Mouse (Mus musculus) adrenal gland, postnatal 4 days (tissue): Measurements from ENCODE around the gene Adgrg2. TPM values are rescaled to one million over a fixed set of nuclear protein-coding genes. Genes with fewer than 3 reads are reported as not detected.

Source experiments
- DNase-seq, 2 experiments: peaks; one replicate each; pipeline ENCODE4 v3.0.0; 2021 to 2022; ENCODE audit warnings: low spot score in 2 of 2, mixed read lengths in 2 of 2
- long read RNA-seq, 2 experiments: library from polyadenylated mRNA; stranded (forward); transcript quantifications; one replicate each; pipeline ENCODE4 v2.0.0; 2021
- total RNA-seq, 2 experiments: library from RNA; stranded (reverse); gene quantifications; 2 replicates each; pipeline ENCODE4 v1.2.3; 2021

The Adgrg2 gene
- 1 to 10 TPM; 1.9 to 3.6 TPM for total RNA-seq
- long read RNA-seq, experiment 1 = 0 reads
- long read RNA-seq, experiment 2, partial matches to known transcripts = 1 of 2 reads
- long read RNA-seq, experiment 2, other reads (novel, unspliced or antisense) = 1 of 2 reads

DNA sequence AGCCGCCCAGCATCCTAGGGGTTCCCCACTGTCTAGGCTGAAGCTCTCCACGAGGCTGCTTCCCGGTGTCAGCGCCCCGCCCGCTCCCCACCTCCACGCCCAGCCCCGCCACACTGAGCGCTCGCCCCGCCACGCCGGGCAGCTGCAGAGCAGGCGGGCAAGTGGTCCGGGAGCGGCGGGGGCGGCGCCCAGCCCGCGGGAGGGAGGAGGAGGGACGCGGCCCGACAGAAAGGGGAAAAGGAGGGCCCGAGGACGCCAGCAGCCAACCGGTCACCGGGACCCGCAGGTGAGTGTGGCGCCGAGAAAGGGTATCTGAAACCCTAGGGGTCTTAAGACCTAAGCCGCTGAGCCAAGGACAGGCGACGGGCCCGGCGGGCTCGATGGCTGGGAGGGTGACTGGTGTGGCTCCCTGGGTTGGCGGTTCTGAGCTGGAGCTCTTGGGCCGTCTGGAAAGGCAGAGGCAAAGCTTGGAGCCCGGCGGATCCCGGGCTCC is at the start of gene Adgrg2:
Gene Adgrg2, plus strand, starts transcription at position 227 of the 493 bp plus-strand sequence.
- no peak for DNase-seq

DNA sequence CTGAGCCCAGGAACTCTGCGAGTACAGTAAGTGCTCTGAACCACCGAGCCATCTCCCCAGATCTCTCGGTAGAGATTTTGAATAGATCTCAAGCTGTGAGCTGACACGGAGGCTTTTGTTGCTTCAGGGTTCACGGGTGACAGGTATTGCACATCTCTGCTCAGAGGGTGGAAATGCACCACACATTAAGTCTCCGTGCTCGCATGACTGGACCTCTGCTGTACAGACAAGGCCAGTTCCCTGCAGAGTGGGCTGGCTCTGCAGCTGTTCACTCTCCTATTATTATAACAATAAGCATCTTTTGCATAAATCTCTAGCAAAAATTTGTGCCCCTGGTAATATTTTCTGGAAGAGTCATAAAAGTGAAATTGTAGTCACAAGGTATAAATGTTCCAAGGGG is 39.5 kb upstream of the Adgrg2 start:
- DNase-seq = no peak

DNA sequence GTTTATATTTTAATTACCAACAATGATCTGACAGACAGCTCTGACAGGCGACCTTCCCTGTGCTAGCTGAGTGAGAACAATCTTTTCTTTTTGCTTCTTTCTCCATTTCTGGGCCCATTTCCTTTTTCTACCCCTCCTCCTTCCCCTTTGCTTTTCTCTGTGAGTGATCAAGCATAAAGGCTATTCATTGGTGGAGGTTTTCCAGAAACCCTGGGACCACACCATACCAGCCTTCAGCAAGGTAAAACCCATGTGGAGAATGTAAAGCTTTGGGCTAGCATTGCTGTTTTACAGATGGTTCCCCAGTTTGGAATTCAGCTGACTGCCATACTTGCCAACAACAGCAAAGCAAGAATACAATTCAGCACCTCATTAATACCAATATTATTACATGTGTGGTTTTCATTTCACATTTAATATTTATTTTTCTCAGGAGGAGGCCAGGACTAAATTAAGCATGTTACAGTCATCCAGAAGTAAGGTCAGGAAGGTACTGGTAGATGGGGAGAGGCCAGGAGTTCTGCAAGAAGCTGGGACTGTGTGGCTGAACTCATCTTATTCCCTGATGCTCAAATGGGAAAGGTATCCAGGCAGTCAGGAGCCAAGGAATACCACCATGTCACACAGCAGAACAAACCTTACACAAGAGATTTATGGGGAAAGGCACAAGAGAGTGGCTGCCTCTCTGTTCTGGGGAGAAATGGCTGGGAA is 38.4 kb upstream of the Adgrg2 start:
- no peak for DNase-seq

GRCm38 (mm10) chrX:160384748-160385501 is 5.6 kb upstream of the Adgrg2 start:
- no peak for DNase-seq

DNA sequence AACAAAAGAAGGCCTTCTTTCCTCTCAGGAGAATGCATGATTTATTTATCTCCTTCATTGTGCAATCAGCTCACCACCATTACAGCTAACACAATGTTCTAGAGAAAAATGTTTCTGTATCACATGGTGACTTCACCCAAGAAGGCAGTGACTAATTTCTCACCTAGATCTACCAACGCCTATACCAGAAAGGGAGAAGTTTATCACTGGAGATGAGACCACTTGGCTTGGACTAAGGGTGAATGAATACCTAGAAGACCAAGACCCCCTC is 5.1 kb upstream of the Adgrg2 start:
- no peak for DNase-seq

- DNase-seq = no peak
Observed at GRCm38 (mm10) chrX:160412930-160413453, 22.5 kb downstream of the Adgrg2 start.

DNA sequence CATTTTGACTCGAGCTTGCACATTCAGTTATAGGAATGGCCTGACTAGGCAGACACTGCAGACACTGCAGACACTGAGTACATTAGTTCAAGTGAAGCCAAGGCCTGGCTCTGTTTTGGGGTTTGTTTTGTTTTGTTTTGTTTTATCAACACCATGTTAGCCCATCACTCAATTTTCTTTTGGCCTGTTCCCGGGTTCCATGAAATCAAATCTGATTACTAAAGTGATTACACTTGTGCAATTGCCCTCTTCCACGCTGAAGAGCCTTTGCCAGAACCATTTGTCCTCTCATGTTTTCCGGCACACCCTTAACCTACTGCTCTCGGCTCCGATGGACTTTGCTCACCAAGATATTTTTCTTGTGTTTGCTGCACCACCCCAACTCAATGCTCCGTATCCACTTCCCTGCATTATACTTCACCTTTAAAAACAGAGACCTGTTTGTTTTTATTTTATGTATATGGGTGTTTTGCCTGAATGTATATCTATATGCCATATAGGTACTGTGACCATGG is 23.4 kb downstream of the Adgrg2 start:
- DNase-seq = no peak

GRCm38 (mm10) chrX:160418397-160418796 is 27.9 kb downstream of the Adgrg2 start:
- no peak for DNase-seq

- no peak for DNase-seq
Observed at GRCm38 (mm10) chrX:160423737-160424136, 33.2 kb downstream of the Adgrg2 start.

DNA sequence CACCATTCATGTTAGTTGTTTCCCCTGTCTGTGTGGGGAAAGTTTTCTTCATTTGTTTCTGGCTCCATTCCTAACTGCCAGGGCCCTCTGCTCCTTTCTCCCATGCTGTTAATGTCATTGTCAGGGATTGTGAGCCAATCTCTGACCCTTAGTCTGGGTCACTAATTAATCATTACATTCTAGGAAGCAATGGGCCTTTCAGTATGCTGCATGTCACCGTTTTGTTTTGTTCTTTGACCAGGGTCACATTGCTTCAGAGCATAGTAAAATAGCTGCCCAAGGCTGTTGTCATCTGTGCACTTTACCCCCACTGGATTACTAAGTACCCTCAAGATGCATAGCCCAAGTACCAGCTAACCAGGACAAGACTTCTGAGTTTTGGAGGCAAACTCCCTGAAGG is 36.0 kb downstream of the Adgrg2 start:
- no peak for DNase-seq

GRCm38 (mm10) chrX:160426930-160427329 is 36.4 kb downstream of the Adgrg2 start:
- DNase-seq = no peak

DNA sequence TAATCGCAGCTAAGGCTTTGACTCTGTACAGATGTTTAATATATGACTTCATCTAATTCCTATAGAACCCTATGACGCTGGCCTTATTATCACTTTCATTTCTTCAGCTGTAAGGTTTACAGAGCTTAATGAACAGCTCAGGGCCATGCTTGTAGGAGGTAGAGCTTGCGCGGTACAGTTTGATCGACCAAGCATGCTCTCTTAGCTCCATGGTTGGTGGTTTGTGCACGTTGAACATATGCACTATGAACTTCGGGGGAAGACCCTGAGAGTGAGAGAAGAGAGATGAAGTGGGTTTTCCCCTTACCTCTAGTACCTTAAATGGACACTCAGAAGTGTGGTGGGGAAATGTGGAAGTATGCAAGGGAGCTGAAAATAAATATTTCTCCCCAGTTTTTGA is 41.7 kb downstream of the Adgrg2 start:
- no peak for DNase-seq

GRCm38 (mm10) chrX:160441272-160441671 is 50.8 kb downstream of the Adgrg2 start:
- no peak for DNase-seq

DNA sequence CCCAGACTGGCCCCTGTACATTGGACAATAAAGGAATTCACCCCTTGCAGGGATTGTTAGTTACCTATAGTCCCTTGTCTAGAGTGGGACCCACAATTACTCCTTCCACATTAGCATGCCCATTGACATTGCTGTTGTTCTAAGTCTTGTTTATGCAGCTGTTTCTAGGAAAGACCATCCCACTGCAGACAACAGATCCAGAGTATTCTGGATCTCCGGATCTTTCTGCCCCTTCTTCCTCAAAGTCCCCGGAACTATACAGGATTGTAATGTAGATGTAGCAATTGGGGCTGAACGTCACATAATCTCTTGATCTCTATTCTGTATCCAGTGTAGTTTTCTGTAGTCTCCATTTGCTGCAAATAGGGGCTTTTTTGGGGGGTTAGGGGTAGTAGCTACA is 57.9 kb downstream of the Adgrg2 start:
- DNase-seq = no peak

- DNase-seq = no peak
Observed at GRCm38 (mm10) chrX:160449363-160449762, 58.9 kb downstream of the Adgrg2 start.

DNA sequence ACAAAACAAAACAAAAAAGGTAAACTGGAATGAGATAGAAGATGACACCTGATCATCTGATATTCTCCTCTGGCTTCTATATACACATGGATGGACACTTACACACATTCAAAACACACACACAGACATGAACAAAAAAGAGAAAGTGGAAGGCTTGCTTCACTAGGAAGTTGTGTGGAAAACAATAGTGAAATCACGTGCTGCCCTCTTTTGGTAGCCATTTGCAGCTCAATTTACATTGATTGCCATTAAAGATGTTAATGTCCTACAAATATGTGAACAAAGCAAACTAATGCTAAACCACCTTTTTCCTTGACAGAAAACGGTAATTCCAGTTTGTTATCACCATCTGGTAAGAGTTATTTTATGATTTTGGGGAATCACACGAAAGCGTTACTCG is 65.2 kb downstream of the Adgrg2 start:
- no peak for DNase-seq

DNA sequence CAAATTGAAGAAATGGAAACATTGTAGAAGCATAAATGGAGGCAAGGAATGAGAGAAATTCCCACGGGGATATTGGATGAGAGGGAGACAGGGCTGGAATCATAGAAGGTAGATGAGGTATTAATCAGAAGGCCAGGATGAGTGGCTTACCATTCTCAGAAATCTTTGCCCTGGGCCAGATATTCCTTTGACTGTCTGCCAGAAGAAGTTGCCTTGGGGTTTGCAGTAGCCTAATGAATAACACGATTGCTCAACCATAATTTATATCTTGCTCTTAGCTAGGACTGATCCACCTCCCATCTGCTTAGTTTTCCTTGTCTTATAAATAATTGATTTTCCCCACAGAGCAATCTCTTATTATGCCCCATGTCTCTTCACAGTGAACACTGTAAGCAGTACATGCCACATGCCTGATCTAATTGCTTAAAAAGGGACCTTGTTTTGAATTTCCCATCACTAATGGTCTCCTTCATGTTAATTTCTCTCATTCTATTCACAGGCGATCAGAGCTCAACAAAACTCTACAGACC is 80.8 kb downstream of the Adgrg2 start:
- DNase-seq = no peak

DNA sequence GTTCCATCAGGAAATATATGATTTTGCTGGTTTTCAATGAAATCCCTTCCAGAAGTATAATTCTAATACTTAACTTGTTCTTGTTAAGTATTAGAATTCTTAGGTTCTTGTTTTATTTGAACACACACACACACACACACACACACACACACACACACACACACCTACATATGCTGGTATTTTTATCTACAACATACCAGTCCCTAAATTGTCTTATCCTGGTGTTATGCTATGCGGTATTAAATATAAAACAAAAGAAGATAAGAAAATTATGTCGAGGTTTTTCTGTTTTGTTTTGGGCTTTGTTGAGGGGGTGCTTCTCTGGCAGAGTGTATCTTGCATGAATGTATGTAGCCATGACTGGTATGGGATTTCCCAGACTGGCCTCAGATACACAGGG is 99.3 kb downstream of the Adgrg2 start:
- DNase-seq = no peak

DNA sequence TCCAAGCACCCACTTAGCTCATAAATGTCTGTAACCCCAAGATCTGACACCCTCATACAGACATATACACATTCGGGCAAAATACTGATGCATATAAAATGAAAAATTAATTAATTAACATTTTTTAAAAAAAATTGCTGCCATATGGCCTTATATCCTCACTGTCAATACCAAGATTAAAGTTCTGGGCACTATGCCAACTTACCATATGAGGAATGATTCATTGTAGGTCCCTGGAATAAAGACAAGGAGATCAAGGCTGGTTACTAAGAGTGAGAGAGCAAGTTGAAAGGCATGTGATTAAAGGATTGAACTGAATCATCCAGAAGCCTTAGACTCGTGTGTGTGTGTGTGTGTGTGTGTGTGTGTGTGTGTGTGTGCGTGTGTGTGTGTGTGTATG is 103.8 kb downstream of the Adgrg2 start:
- no peak for DNase-seq

DNA sequence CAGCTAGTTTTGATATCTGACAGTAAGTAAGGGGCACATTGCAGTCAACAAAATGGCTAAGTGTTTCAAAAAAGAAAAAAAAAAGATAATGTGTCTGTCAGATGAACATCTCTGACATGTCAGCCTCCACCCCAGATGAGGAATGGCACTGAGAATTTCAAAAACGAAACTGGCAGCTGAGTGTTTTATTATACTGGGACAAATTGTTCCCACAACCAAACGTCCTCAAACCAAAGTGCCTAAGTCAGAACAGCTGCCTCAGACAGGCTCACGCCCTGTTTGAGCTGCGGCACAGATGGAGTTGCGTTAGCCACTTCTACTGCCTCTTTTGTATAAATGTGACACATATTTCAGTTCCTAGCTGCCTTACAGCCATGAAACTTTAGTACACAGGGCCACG is 104.4 kb downstream of the Adgrg2 start:
- no peak for DNase-seq

DNA sequence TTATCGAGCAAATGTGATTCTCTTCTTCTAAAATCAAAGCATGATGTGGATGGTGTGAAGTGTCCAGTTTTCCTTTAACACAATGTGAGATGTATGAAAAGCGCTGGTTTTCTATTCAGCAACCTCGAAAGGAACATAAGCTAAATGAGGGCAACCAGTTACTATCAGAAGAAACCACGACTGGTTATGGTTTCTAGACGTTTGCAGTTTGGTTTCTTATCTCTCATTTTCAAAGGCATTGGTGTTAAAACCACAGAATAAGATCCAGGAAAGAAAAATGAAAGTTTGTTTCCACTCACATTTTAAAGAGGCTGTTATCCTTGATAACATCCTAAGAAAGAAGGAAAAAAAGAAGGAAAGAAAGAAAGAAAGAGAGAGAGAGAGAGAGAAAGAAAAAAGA is 106.0 kb downstream of the Adgrg2 start:
- DNase-seq = no peak

DNA sequence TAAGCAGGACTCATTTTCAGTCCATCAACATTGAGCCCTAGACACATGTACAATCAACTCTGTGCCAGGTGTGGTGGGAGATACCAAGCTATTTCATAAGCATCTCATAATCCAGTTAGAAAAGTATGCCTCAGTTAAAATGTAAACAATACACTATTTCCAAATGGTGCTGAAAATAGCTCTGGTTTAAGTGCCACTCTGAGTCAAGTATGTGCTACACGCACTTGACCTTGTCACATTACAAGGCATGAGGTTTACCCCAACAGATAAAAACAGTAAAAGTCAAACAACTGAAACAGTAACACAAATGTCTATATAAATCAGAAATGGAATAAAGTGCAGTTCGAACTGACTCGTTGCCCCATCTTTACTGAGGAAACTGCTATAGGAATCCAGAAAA is 110.6 kb downstream of the Adgrg2 start:
- no peak for DNase-seq
